Mouse (Mus musculus): ENCODE measurements around the gene Snrpa1. TPM values are rescaled to one million over a fixed set of nuclear protein-coding genes. Genes with fewer than 3 reads are reported as not detected.

Snrpa1 gene
- polyA plus RNA-seq (2015; fragmentation: Nextera tagmentation; extraction: Ambion mirVana), result 159 and 167 TPM in 2 replicates

GRCm38 (mm10) chr7:66058703-66059102 lies at the start of gene Snrpa1:
Gene Snrpa1 (plus strand): TSS chr7:66059003.
- 67% methylated on average over 1 of the region's 1 CpGs for WGBS

GRCm38 (mm10) chr7:66010518-66010917 lies 48.3 kb upstream of the Snrpa1 start:
- H3K4me3 ChIP-seq (ENCODE audit: low read length), result no peak overlapping the region
- no peaks in the 10 kb centered on the region for H3K36me3 ChIP-seq (ENCODE audit: insufficient read depth, low read length)
- no peaks in the 10 kb centered on the region for H3K9me3 ChIP-seq (ENCODE audit: low read length)
- peaks cover 7% of the 10 kb centered on the region; the same call in 1 of the 2 replicates for H3K4me1 ChIP-seq (ENCODE audit: insufficient read depth, low read length)
- no peak overlapping the region for H3K9ac ChIP-seq (replicated peaks; ENCODE audit: low read length)
- no peak overlapping the region for H3K27ac ChIP-seq (ENCODE audit: low read length)
- no peaks in the 10 kb centered on the region for H3K27me3 ChIP-seq (ENCODE audit: insufficient read depth, low read length)
- 66% methylated on average over 6 of the region's 6 CpGs for WGBS
- no peak overlapping the region; the same call in 1 of the 2 replicates for H3K4me2 ChIP-seq (replicated peaks; ENCODE audit: low read depth, low read length)
- no peak for ATAC-seq (ENCODE audit: low FRiP score, low TSS enrichment)

More at GRCm38 (mm10) chr7:66058703-66059102, at the start of gene Snrpa1:
- Histone ChIP-seq H3K4me3 (ENCODE audit: low read length) (peak within 1 kb of the TSS; percentile 94), H3K27me3 (ENCODE audit: insufficient read depth, low read length) (no peaks in the 10 kb centered on the region), H3K9me3 (ENCODE audit: low read length) (no peaks in the 10 kb centered on the region), H3K27ac (ENCODE audit: low read length) (no peak within 1 kb of the TSS), H3K4me1 (ENCODE audit: insufficient read depth, low read length) (peaks cover 15% of the 10 kb centered on the region), H3K9ac (replicated peaks; ENCODE audit: low read length) (peak within 1 kb of the TSS; percentile 94), H3K36me3 (ENCODE audit: insufficient read depth, low read length) (0 out of 2 replicates have a peak, but pooled peaks cover 4% of the 10 kb centered on the region), H3K4me2 (replicated peaks; ENCODE audit: low read depth, low read length) (peak within 1 kb of the TSS; percentile 69)
- ATAC-seq (ENCODE audit: low FRiP score, low TSS enrichment), result no peak

- Histone ChIP-seq H3K36me3 (ENCODE audit: insufficient read depth, low read length) (no peaks in the 10 kb centered on the region), H3K4me2 (replicated peaks; ENCODE audit: low read depth, low read length) (no peak overlapping the region), H3K4me3 (ENCODE audit: low read length) (no peak overlapping the region), H3K27ac (ENCODE audit: low read length) (no peak overlapping the region), H3K4me1 (ENCODE audit: insufficient read depth, low read length) (no peaks in the 10 kb centered on the region), H3K9ac (replicated peaks; ENCODE audit: low read length) (no peak overlapping the region), H3K9me3 (ENCODE audit: low read length) (no peaks in the 10 kb centered on the region), H3K27me3 (ENCODE audit: insufficient read depth, low read length) (no peaks in the 10 kb centered on the region)
- no peak for ATAC-seq (ENCODE audit: low FRiP score, low TSS enrichment)
- WGBS, result 85% methylated on average over 2 of the region's 2 CpGs
Measured at GRCm38 (mm10) chr7:66027747-66028146, 31.1 kb upstream of the Snrpa1 start.

GRCm38 (mm10) chr7:66028766-66029512 lies 29.9 kb upstream of the Snrpa1 start:
- no peaks in the 10 kb centered on the region for H3K36me3 ChIP-seq (ENCODE audit: insufficient read depth, low read length)
- no peak overlapping the region for H3K9ac ChIP-seq (replicated peaks; ENCODE audit: low read length)
- H3K4me3 ChIP-seq (ENCODE audit: low read length), result no peak overlapping the region
- H3K4me1 ChIP-seq (ENCODE audit: insufficient read depth, low read length), result no peaks in the 10 kb centered on the region
- 44% methylated on average over 6 of the region's 6 CpGs for WGBS
- H3K9me3 ChIP-seq (ENCODE audit: low read length), result no peaks in the 10 kb centered on the region
- no peak overlapping the region for H3K4me2 ChIP-seq (replicated peaks; ENCODE audit: low read depth, low read length)
- H3K27ac ChIP-seq (ENCODE audit: low read length), result no peak overlapping the region
- no peaks in the 10 kb centered on the region for H3K27me3 ChIP-seq (ENCODE audit: insufficient read depth, low read length)
- no peak for ATAC-seq (ENCODE audit: low FRiP score, low TSS enrichment)

GRCm38 (mm10) chr7:66036809-66037208 lies 22.0 kb upstream of the Snrpa1 start:
- H3K9ac ChIP-seq (replicated peaks; ENCODE audit: low read length), result no peak overlapping the region
- peaks cover 16% of the 10 kb centered on the region; the same call in 1 of the 2 replicates for H3K4me1 ChIP-seq (ENCODE audit: insufficient read depth, low read length)
- no peak overlapping the region for H3K4me2 ChIP-seq (replicated peaks; ENCODE audit: low read depth, low read length)
- H3K9me3 ChIP-seq (ENCODE audit: low read length), result no peaks in the 10 kb centered on the region
- H3K27me3 ChIP-seq (ENCODE audit: insufficient read depth, low read length), result no peaks in the 10 kb centered on the region; the same call in 1 of the 2 replicates
- H3K36me3 ChIP-seq (ENCODE audit: insufficient read depth, low read length), result no peaks in the 10 kb centered on the region
- 39% methylated on average over 8 of the region's 8 CpGs for WGBS
- H3K27ac ChIP-seq (ENCODE audit: low read length), result no peak overlapping the region
- H3K4me3 ChIP-seq (ENCODE audit: low read length), result no peak overlapping the region
- ATAC-seq (ENCODE audit: low FRiP score, low TSS enrichment), result no peak

GRCm38 (mm10) chr7:66038261-66038660 lies 20.5 kb upstream of the Snrpa1 start:
- H3K4me2 ChIP-seq (replicated peaks; ENCODE audit: low read depth, low read length), result no peak overlapping the region
- H3K4me1 ChIP-seq (ENCODE audit: insufficient read depth, low read length), result peaks cover 16% of the 10 kb centered on the region; the same call in 1 of the 2 replicates
- 0 out of 2 replicates have a peak, but pooled peaks have one; percentile 37 for ATAC-seq (ENCODE audit: low FRiP score, low TSS enrichment)
- no peak overlapping the region for H3K4me3 ChIP-seq (ENCODE audit: low read length)
- H3K36me3 ChIP-seq (ENCODE audit: insufficient read depth, low read length), result no peaks in the 10 kb centered on the region
- 35% methylated on average over 3 of the region's 3 CpGs for WGBS
- H3K9me3 ChIP-seq (ENCODE audit: low read length), result no peaks in the 10 kb centered on the region
- H3K27ac ChIP-seq (ENCODE audit: low read length), result no peak overlapping the region
- no peak overlapping the region for H3K9ac ChIP-seq (replicated peaks; ENCODE audit: low read length)
- H3K27me3 ChIP-seq (ENCODE audit: insufficient read depth, low read length), result no peaks in the 10 kb centered on the region; the same call in 1 of the 2 replicates

GRCm38 (mm10) chr7:66038730-66039129 lies 20.1 kb upstream of the Snrpa1 start:
- no peak overlapping the region for H3K4me2 ChIP-seq (replicated peaks; ENCODE audit: low read depth, low read length)
- H3K4me1 ChIP-seq (ENCODE audit: insufficient read depth, low read length), result peaks cover 16% of the 10 kb centered on the region; the same call in 1 of the 2 replicates
- no peak overlapping the region for H3K27ac ChIP-seq (ENCODE audit: low read length)
- 39% methylated on average over 11 of the region's 11 CpGs for WGBS
- no peak for ATAC-seq (ENCODE audit: low FRiP score, low TSS enrichment)
- H3K27me3 ChIP-seq (ENCODE audit: insufficient read depth, low read length), result no peaks in the 10 kb centered on the region; the same call in 1 of the 2 replicates
- H3K4me3 ChIP-seq (ENCODE audit: low read length), result no peak overlapping the region
- H3K36me3 ChIP-seq (ENCODE audit: insufficient read depth, low read length), result no peaks in the 10 kb centered on the region
- no peak overlapping the region for H3K9ac ChIP-seq (replicated peaks; ENCODE audit: low read length)
- no peaks in the 10 kb centered on the region for H3K9me3 ChIP-seq (ENCODE audit: low read length)

GRCm38 (mm10) chr7:66040026-66040814 lies 18.6 kb upstream of the Snrpa1 start:
- Histone ChIP-seq H3K4me2 (replicated peaks; ENCODE audit: low read depth, low read length) (no peak overlapping the region), H3K27ac (ENCODE audit: low read length) (no peak overlapping the region), H3K4me1 (ENCODE audit: insufficient read depth, low read length) (peaks cover 16% of the 10 kb centered on the region; the same call in 1 of the 2 replicates), H3K9me3 (ENCODE audit: low read length) (no peaks in the 10 kb centered on the region), H3K9ac (replicated peaks; ENCODE audit: low read length) (no peak overlapping the region), H3K27me3 (ENCODE audit: insufficient read depth, low read length) (no peaks in the 10 kb centered on the region; the same call in 1 of the 2 replicates), H3K4me3 (ENCODE audit: low read length) (no peak overlapping the region), H3K36me3 (ENCODE audit: insufficient read depth, low read length) (no peaks in the 10 kb centered on the region)
- no peak for ATAC-seq (ENCODE audit: low FRiP score, low TSS enrichment)
- 74% methylated on average over 18 of the region's 18 CpGs for WGBS

- H3K4me2 ChIP-seq (replicated peaks; ENCODE audit: low read depth, low read length), result no peak within 1 kb of the TSS
- H3K36me3 ChIP-seq (ENCODE audit: insufficient read depth, low read length), result no peaks in the 10 kb centered on the region
- 0 out of 2 replicates have a peak, but pooled peaks cover 7% of the 10 kb centered on the region for H3K4me1 ChIP-seq (ENCODE audit: insufficient read depth, low read length)
- H3K4me3 ChIP-seq (ENCODE audit: low read length), result no peak within 1 kb of the TSS
- 64% methylated on average over 10 of the region's 10 CpGs for WGBS
- ATAC-seq (ENCODE audit: low FRiP score, low TSS enrichment), result no peak
- H3K9ac ChIP-seq (replicated peaks; ENCODE audit: low read length), result no peak within 1 kb of the TSS
- H3K27ac ChIP-seq (ENCODE audit: low read length), result no peak within 1 kb of the TSS
- H3K9me3 ChIP-seq (ENCODE audit: low read length), result no peaks in the 10 kb centered on the region
- H3K27me3 ChIP-seq (ENCODE audit: insufficient read depth, low read length), result no peaks in the 10 kb centered on the region
Measured at GRCm38 (mm10) chr7:66043552-66044459, 15.0 kb upstream of the Snrpa1 start, which contains the start of gene Gm45213. Gene Gm45213 (plus strand): TSS chr7:66043602.
